Mouse (Mus musculus): ENCODE measurements around the gene Syne1.

DNA sequence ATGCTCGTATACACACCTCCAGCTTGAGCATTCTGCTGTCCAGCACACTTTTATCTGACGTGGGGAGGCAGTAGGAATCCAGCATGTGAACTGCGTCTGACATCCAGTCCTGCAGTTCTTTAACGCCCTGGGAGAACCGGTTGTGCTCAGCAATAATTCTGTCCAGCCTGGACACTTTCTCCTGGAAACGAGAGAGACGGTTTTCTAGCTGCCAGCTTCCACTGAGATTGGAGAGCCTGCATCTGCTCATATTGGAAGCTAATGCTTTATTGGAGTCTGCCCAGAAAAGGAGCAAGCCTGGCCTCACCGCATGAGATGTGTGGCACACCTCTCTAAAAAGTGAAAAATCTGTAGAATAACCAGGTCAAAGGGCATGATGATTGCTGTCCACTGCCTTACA, 288.6 kb downstream of the Syne1 start:
- no peak for TF ChIP-seq CTCF (IDR thresholded peaks at IDR 0.05; ENCODE audit: extremely low read depth, insufficient read depth, insufficient read length, insufficient replicate concordance)
- no peak for TF ChIP-seq POLR2A (IDR thresholded peaks at IDR 0.05; ENCODE audit: low read depth, low read length)
